Mouse (Mus musculus) embryonic fibroblast, embryonic 13.5 days (primary cell): ENCODE measurements around the gene Pcgf2. TPM values are rescaled to one million over a fixed set of nuclear protein-coding genes. Genes with fewer than 3 reads are reported as not detected.
A peak's percentile ranks its signal among the peaks of the same experiment; 100 is the strongest.
"Not testable (repeated sequence)": the region's sequence is repeated elsewhere in the genome, so short reads cannot be mapped to it uniquely, and the experiment has no call there.

Source experiments
- H3K27ac ChIP-seq: 2 replicates; pipeline ENCODE4 v1.5.1; 2012; ENCODE audit warnings: low read length, control low read depth, inconsistent platforms; ENCODE audit not compliant: insufficient read depth
- H3K4me1 ChIP-seq: 2 replicates; pipeline ENCODE4 v1.6.1; 2011; ENCODE audit warnings: low read length; ENCODE audit not compliant: control insufficient read depth, insufficient read depth
- H3K4me3 ChIP-seq: 2 replicates; pipeline ENCODE4 v1.5.1; 2011; ENCODE audit warnings: mild to moderate bottlenecking, control low read depth, low read length; ENCODE audit not compliant: insufficient read depth
- CTCF ChIP-seq: IDR thresholded peaks from 2 replicates; pipeline ENCODE4 v1.5.1; 2011; ENCODE audit warnings: mild to moderate bottlenecking, control low read depth, low read length, moderate library complexity, borderline replicate concordance; ENCODE audit not compliant: insufficient read depth
- POLR2A ChIP-seq: IDR thresholded peaks from 2 replicates; pipeline ENCODE4 v1.6.1; 2011; ENCODE audit warnings: low read depth, mild to moderate bottlenecking, control low read depth, low read length, moderate library complexity
- polyA plus RNA-seq: library from polyadenylated mRNA; stranded (reverse); fragments of >200 nt; gene quantifications from 2 replicates; pipeline ENCODE4 v1.2.4, GENCODE M21; 2011; ENCODE audit warnings: low read depth; ENCODE audit not compliant: missing spikeins, insufficient read length

The Pcgf2 gene
- polyA plus RNA-seq, 1 experiment: 54.0 TPM

DNA sequence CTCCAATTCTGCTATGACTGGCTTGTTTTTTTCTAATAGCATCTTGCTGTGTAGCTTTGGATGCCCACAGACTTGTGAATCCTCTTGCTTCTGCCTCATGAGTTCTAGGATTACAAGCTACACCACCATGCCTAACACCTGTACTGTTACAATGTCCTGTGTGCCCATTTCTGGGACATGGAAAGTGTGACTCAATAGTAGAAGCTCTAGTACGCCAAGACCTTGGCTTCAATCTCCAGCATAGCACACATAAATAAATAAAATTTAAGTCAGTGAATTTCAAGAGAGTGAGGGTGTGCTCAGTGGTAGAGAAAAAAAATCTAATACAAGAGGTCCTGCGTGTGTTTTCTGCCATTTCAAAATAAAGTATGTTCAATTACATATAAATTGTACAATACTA is 46.1 kb downstream of the Pcgf2 start:
- H3K27ac ChIP-seq: no peak overlapping the region
- no peak overlapping the region for H3K4me3 ChIP-seq
- TF ChIP-seq CTCF (no peak), POLR2A (no peak)
- no peaks in the 10 kb centered on the region; the same call in none of the 2 replicates for H3K4me1 ChIP-seq

DNA sequence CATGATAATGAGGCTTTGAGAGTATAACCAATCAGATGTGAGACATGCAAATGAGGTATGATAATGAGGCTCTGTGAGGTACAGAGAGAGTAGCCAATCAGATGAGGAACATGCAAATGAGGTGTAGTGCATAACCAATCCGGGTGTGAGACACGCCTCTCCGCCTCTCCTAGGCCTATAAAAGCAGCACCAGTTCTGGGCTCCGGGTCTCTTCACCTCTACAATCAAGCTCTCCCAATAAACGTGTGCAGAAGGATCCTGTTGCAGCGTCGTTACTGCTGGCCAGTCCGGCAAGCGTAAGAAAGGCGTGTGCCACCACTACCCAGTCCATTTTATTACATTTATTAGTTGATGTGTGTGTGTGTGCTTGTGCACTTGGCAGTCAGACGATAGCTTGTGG is 46.9 kb downstream of the Pcgf2 start:
- not testable (repeated sequence) for H3K4me1 ChIP-seq, H3K27ac ChIP-seq

DNA sequence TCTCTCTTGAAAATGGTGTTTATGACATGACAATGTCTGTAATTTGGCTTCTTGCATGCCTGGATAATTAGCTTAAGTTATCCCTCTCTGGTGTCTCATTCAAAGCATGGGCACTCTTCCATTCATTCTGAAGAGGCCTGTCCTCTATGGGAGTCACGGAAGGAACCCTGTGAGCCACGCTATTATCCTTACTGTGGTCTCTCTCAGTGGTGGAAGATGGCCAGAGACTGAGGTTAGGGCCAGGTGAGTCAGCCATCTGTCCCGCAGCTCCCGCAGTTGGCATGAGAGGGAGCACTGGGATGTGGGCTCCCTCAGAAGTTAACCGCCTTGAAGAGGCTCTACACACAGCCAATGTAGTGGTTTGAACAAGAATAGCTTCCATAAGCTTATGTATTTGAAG is 50.0 kb downstream of the Pcgf2 start:
- TF ChIP-seq POLR2A (peak; percentile 4; the same call in 1 of the 2 replicates), CTCF (no peak)
- Histone ChIP-seq H3K4me3 (no peak overlapping the region), H3K4me1 (no peaks in the 10 kb centered on the region; the same call in 1 of the 2 replicates), H3K27ac (no peak overlapping the region)

More for the DNA sequence above, 46.9 kb downstream of the Pcgf2 start:
- not testable (repeated sequence) for H3K4me3 ChIP-seq

DNA sequence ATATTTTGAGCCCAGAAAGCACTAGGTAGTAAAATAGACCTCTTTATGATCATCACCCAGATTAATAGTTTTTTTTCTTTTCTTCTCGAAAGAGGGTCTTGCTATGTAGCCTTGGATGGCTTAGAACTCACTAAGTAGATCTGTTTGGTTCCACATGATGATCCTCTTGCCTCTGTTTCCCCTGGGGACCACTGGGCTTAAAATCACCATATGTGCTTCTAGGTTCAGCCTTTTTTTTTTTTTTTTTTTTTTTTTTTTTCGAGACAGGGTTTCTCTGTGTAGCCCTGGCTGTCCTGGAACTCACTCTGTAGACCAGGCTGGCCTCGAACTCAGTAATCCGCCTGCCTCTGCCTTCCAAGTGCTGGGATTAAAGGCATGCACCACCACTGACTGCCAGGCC is 51.8 kb downstream of the Pcgf2 start:
- H3K27ac ChIP-seq, H3K4me1 ChIP-seq, H3K4me3 ChIP-seq: not testable (repeated sequence)

DNA sequence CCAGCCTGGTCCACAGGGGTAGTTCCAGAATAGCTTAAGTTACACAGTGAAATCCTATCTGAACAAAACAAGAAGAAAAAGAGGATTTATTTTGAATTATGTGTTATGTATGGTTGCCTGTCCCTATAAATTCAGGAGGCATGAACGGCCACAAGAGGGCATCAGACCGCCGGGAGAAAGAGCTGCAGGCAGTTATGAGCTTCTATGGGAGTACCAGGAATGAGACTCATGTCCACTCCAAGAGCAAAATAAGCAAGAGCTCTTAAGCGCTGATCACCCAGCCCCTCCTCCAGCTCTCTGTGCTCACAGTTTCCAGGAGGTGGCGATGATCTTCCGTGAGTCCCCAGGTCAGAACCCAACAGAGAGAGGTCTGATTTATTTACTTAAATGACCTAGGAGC is 55.5 kb downstream of the Pcgf2 start:
- Histone ChIP-seq H3K4me3 (no peak overlapping the region), H3K4me1 (no peaks in the 10 kb centered on the region), H3K27ac (no peak overlapping the region)
- TF ChIP-seq POLR2A (no peak), CTCF (0 out of 2 replicates have a peak, but pooled peaks have one; percentile 30)

DNA sequence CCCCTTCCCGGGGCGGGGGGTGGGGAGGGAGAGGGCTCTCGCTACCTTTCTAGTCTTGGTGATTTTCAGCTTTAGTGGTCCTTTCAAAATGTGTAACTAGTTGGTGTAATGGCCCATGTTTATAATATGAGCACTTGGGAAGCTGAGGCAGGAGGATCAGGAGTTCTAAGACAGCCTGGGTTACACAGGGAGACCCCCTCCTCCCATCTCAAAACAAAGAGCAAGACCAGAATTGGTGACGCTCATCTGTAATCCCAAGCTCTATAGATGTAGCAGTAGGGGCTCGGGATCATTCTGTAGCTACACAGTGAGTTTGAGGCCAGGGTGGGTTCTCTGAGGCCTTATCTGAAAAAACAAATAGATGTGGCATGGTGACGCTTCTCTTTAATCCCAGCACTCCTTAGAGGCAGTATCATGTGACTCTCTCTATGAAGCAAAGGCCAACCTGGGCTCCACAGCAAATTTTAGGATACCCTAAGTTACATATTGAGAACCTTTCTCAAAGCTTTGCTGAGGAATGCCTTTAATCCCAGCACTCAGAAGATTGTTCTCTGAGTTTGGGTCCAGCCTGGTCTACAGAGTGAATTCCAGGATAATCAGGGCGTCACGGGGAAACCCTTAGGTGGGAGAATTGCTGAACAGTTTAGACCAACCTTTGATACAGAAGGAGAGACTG is 56.8 kb downstream of the Pcgf2 start:
- no peaks in the 10 kb centered on the region for H3K4me1 ChIP-seq
- no peak overlapping the region for H3K4me3 ChIP-seq
- TF ChIP-seq CTCF (no peak), POLR2A (no peak)
- H3K27ac ChIP-seq: no peak overlapping the region

DNA sequence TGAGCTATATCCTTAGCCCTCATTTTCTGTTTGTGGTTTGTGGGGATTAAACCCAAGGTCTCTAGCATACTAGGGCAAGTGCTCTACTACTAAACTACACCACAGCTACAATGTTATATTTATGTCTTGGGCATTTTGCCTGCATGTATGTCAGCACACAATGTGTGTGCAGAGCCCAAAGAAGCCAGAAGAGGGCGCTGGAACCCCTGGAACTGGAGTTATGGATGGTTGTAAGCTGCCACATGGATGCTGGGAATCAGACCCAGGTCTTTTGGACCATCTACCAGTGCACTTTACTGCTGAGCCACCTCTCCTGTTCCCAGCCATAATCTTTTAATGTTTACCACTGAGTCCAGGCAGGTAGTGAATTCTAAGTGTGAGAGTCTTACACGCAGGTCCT is 57.6 kb downstream of the Pcgf2 start:
- H3K4me1 ChIP-seq: no peaks in the 10 kb centered on the region
- TF ChIP-seq CTCF: no peak
- TF ChIP-seq POLR2A: no peak
- H3K4me3 ChIP-seq: no peak overlapping the region
- no peak overlapping the region for H3K27ac ChIP-seq

DNA sequence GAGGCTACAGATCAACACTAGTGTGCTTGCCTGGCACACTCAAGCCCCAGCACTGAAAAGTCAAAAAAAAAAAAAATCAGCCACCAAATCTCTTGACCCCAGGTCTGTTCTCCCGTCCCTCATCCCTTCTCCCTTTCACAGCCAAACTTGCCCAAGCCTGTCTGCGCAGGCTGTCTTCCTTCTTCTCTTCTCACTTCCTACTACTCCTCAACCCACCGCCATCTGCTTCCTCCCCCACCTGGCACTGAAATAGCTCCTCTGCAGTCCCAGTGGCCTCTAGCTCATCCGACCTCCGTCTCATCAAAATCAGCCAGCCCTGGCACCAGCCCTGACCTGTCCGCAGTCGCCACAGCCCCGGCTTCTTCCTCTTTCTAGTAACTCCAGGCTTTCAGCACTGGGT is 58.6 kb downstream of the Pcgf2 start:
- H3K4me3 ChIP-seq: no peak overlapping the region
- no peak overlapping the region for H3K27ac ChIP-seq
- H3K4me1 ChIP-seq: no peaks in the 10 kb centered on the region
- TF ChIP-seq CTCF (no peak), POLR2A (no peak)

Other genes starting within 250 kb of the Pcgf2 start
- not detected in 2 replicates for gene 4933428G20Rik, start 200.2 kb downstream of the Pcgf2 start, polyA plus RNA-seq
- gene Srcin1, start 124.3 kb downstream of the Pcgf2 start, polyA plus RNA-seq: 0.18 TPM in 1 of 2 replicates, not detected in the other
- gene Epop, start 70.8 kb downstream of the Pcgf2 start, polyA plus RNA-seq: 1.4 and 2.1 TPM in 2 replicates
- 16.2 and 18.0 TPM in 2 replicates for gene Mllt6, start 37.1 kb downstream of the Pcgf2 start, polyA plus RNA-seq
- gene Cisd3, start 14.7 kb downstream of the Pcgf2 start, polyA plus RNA-seq: 39.9 and 42.5 TPM in 2 replicates
- 229 and 259 TPM in 2 replicates for gene Psmb3, start 2.9 kb upstream of the Pcgf2 start, polyA plus RNA-seq
- gene Pip4k2b, start 44.2 kb upstream of the Pcgf2 start, polyA plus RNA-seq: 40.7 and 42.6 TPM in 2 replicates
- gene Cwc25, start 66.1 kb upstream of the Pcgf2 start, polyA plus RNA-seq: 14.0 and 16.4 TPM in 2 replicates
- not detected in 2 replicates for gene 1700001P01Rik, start 75.4 kb upstream of the Pcgf2 start, polyA plus RNA-seq
- 548 and 603 TPM in 2 replicates for gene Rpl23, start 81.9 kb upstream of the Pcgf2 start, polyA plus RNA-seq
- gene Lasp1, start 98.5 kb upstream of the Pcgf2 start, polyA plus RNA-seq: 243 and 284 TPM in 2 replicates
- 4.8 and 7.2 TPM in 2 replicates for gene B230217C12Rik, start 140.3 kb upstream of the Pcgf2 start, polyA plus RNA-seq
- 0.53 and 1.4 TPM in 2 replicates for gene Fbxo47, start 183.7 kb upstream of the Pcgf2 start, polyA plus RNA-seq